Mouse (Mus musculus) kidney, adult 2 months (tissue): Measurements from ENCODE around the gene Dyrk2. TPM values are rescaled to one million over a fixed set of nuclear protein-coding genes. Genes with fewer than 3 reads are reported as not detected.
A peak's percentile ranks its signal among the peaks of the same experiment; 100 is the strongest.

Experiments
- DNase-seq: peaks from one replicate; pipeline ENCODE4 v3.0.0; 2021
- H3K27ac ChIP-seq: fragments of 200-500 bp; 2 replicates; pipeline ENCODE4 v1.5.1; 2012; ENCODE audit warnings: low read depth, low read length, control low read depth, inconsistent platforms; ENCODE audit not compliant: insufficient read depth
- H3K27me3 ChIP-seq: fragments of 200-500 bp; replicated peaks from 2 replicates; pipeline ENCODE4 v1.6.1; 2012; ENCODE audit warnings: mild to moderate bottlenecking, moderate library complexity, low read length, inconsistent platforms; ENCODE audit not compliant: control insufficient read depth, insufficient read depth
- H3K36me3 ChIP-seq: fragments of 200-500 bp; 2 replicates; pipeline ENCODE4 v1.6.1; 2012; ENCODE audit warnings: mild to moderate bottlenecking, moderate library complexity, low read length, inconsistent platforms; ENCODE audit not compliant: control insufficient read depth, insufficient read depth
- H3K4me1 ChIP-seq: fragments of 200-500 bp; 2 replicates; pipeline ENCODE4 v1.6.1; 2011; ENCODE audit warnings: low read length; ENCODE audit not compliant: control insufficient read depth, insufficient read depth
- H3K4me3 ChIP-seq: fragments of 200-500 bp; 2 replicates; pipeline ENCODE4 v1.5.1; 2011; ENCODE audit warnings: mild to moderate bottlenecking, low read depth, low read length, control low read depth; ENCODE audit not compliant: insufficient read depth
- CTCF ChIP-seq: fragments of 200-500 bp; conservative IDR thresholded peaks from 2 replicates; pipeline ENCODE4 v1.5.1; 2011; ENCODE audit warnings: low read depth, mild to moderate bottlenecking, control low read depth, low read length, moderate library complexity, mixed read lengths; ENCODE audit not compliant: insufficient read depth, insufficient read length
- POLR2A ChIP-seq: fragments of 200-500 bp; IDR thresholded peaks from one replicate; pipeline ENCODE4 v1.6.1; 2011; ENCODE audit warnings: low read depth, low read length, control low read depth
- WGBS: fragments of 180-500 bp; shearing (Covaris S2); methylation state at CpG from one replicate; pipeline ENCODE4 v1.1.7; 2018; 5-methylcytosine and 5-hydroxymethylcytosine counted together
- polyA plus RNA-seq: library from polyadenylated mRNA; depleted of rRNA; stranded (reverse); fragments of >200 nt; gene quantifications from 2 replicates; pipeline ENCODE4 v1.2.3, GENCODE M21; 2012; rRNA removed

Gene Dyrk2
- 21.2 and 21.5 TPM in 2 replicates for polyA plus RNA-seq

DNA sequence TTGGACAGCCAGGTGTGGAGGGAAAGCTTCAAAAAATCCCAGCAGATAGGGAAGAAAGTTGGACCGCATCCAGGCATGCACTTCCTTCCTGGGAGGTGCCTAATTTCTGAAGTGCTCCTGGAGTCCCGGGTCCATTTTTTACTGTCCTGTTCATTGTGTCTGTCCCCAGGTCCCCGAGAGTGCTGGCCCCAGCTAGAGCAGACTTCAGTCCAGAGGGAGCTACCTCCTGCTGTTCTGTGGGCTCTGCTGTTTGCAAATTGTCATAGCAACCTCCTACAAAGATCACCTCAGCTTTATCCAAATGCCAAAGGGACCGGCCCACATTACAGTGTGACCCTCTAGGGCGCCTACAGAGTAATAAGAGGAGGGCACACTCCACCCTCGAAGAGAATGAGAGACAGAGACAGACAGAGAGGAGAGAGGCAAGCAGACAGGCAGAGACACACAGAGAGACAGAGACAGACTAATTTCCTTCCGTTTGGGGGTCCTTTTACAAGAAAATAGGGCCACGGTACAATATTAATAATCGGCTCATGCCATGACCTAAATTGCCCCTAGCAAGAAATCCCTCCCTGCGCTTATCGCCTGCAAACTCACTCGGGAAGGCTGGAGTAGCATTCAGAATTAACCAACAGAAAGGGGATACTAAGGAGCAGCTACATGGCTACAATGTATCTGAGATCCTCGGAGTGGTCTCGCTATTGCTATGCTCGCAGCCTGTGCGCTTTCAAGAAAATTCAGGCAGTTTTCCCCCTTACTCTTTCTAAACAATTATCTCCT, at the start of gene Dyrk2:
TSS of gene Dyrk2 (minus strand) at position 9 of the 780 bp plus-strand sequence.
- peak within 1 kb of the TSS; percentile 66 for H3K4me3 ChIP-seq
- no peaks in the 10 kb centered on the region for H3K27me3 ChIP-seq
- no peaks in the 10 kb centered on the region for H3K36me3 ChIP-seq
- H3K27ac ChIP-seq = peak within 1 kb of the TSS; percentile 44
- TF ChIP-seq CTCF (no peak), POLR2A (no peak)
- DNase-seq = peak; percentile 36
- 25% methylated on average over 16 of the region's 16 CpGs for WGBS
- H3K4me1 ChIP-seq = no peaks in the 10 kb centered on the region; the same call in 1 of the 2 replicates

GRCm38 (mm10) chr10:118902625-118903024, 32.6 kb upstream of the Dyrk2 start:
- Histone ChIP-seq H3K4me3 (no peak overlapping the region), H3K27ac (no peak overlapping the region), H3K36me3 (no peaks in the 10 kb centered on the region), H3K27me3 (no peaks in the 10 kb centered on the region), H3K4me1 (no peaks in the 10 kb centered on the region)
- no peak for TF ChIP-seq POLR2A
- TF ChIP-seq CTCF = no peak
- 79% methylated on average over 10 of the region's 10 CpGs for WGBS
- no peak for DNase-seq

- 88% methylated on average over 3 of the region's 3 CpGs for WGBS
- TF ChIP-seq POLR2A (no peak), CTCF (no peak)
- Histone ChIP-seq H3K27me3 (no peaks in the 10 kb centered on the region), H3K4me1 (no peaks in the 10 kb centered on the region), H3K27ac (no peak overlapping the region), H3K4me3 (no peak overlapping the region), H3K36me3 (no peaks in the 10 kb centered on the region)
- no peak for DNase-seq
Measured at GRCm38 (mm10) chr10:118893645-118894044, 23.6 kb upstream of the Dyrk2 start.

DNA sequence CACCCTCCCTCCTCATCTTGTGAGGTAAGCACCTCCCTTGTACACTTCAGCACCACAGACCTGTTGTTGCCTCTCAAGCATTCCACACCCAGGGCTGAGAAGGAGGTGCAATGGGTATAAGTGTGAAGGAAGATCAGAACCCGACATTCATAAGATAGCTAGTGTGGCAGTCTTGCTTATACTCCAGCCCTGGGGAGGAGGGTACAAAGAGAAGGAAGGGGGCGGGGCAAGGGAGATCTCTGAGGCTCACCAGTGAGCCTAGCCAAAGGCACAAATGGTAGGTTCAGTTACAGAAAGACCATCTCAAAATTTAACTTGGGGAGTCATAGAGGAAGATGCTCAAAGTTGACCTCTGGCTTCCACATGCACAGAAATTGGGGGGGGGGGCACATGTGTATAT, 14.1 kb upstream of the Dyrk2 start:
- Histone ChIP-seq H3K27ac (no peak overlapping the region), H3K4me1 (no peaks in the 10 kb centered on the region), H3K4me3 (no peak overlapping the region), H3K36me3 (no peaks in the 10 kb centered on the region), H3K27me3 (no peaks in the 10 kb centered on the region)
- DNase-seq = no peak
- no peak for TF ChIP-seq POLR2A
- TF ChIP-seq CTCF = no peak
- WGBS = 88% methylated on average over 2 of the region's 2 CpGs

GRCm38 (mm10) chr10:118883317-118883716, 13.3 kb upstream of the Dyrk2 start:
- 69% methylated on average over 11 of the region's 11 CpGs for WGBS
- H3K27ac ChIP-seq = no peak overlapping the region

GRCm38 (mm10) chr10:118882258-118882885, 12.4 kb upstream of the Dyrk2 start:
- no peaks in the 10 kb centered on the region for H3K36me3 ChIP-seq
- H3K4me1 ChIP-seq = no peaks in the 10 kb centered on the region
- no peak overlapping the region for H3K4me3 ChIP-seq
- TF ChIP-seq CTCF = no peak
- TF ChIP-seq POLR2A = no peak
- no peak overlapping the region for H3K27ac ChIP-seq
- WGBS = 64% methylated on average over 12 of the region's 12 CpGs
- DNase-seq = peak; percentile 25
- H3K27me3 ChIP-seq = no peaks in the 10 kb centered on the region

More at GRCm38 (mm10) chr10:118883317-118883716, 13.3 kb upstream of the Dyrk2 start:
- TF ChIP-seq POLR2A (no peak), CTCF (no peak)
- Histone ChIP-seq H3K27me3 (no peaks in the 10 kb centered on the region), H3K4me3 (no peak overlapping the region), H3K4me1 (no peaks in the 10 kb centered on the region), H3K36me3 (no peaks in the 10 kb centered on the region)
- peak; percentile 24 for DNase-seq

GRCm38 (mm10) chr10:118880776-118881175, 10.8 kb upstream of the Dyrk2 start:
- Histone ChIP-seq H3K36me3 (no peaks in the 10 kb centered on the region), H3K4me3 (no peak overlapping the region), H3K27ac (no peak overlapping the region), H3K27me3 (no peaks in the 10 kb centered on the region), H3K4me1 (no peaks in the 10 kb centered on the region)
- TF ChIP-seq POLR2A (no peak), CTCF (no peak)
- DNase-seq = no peak
- WGBS = 86% methylated on average over 2 of the region's 2 CpGs
